Mouse (Mus musculus) brain, adult 10 weeks (tissue): ENCODE data around the gene Sntg2. TPM values are rescaled to one million over a fixed set of nuclear protein-coding genes. Genes with fewer than 3 reads are reported as not detected.

Source experiments
- polyA plus RNA-seq: library from polyadenylated mRNA; stranded (reverse); fragments of 350-450 nt; fragmentation: Illumina TruSeq; extraction: RNeasy Lipid Tissue Mini Kit (QIAGEN cat#74804); gene quantifications from one replicate; pipeline ENCODE4 v1.2.3, GENCODE M21; 2015; ENCODE audit warnings: low read depth, low replicate concordance

The Sntg2 gene
- polyA plus RNA-seq, result 2.8 TPM

GRCm38 (mm10) chr12:30372933-30373501 lies at the start of gene Sntg2:
Gene Sntg2 (minus strand): TSS chr12:30373375.

DNA sequence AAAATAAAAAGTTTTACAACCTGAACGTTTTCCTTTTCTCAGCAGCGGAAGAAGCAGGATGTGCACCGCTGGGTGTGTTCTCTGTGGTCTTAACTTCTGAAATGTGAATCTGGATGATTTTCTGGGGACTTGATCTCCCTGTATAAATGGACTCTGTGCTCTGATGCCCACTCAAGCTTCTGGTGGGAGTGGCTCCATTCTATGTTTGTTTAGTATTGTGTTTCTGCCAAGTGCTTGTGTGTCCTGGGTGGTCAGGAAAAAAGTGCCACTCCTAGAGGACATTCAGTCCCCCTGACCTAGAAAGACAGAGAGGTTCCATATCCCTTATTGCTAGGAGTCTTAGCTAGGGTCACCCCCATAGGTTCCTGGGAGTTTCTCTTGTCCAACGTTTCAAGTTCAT lies 240.7 kb downstream of the Sntg2 start, which contains the start of gene Tpo:
TSS of gene Tpo (minus strand) at position 101 of the 400 bp plus-strand sequence.

Other genes with a start within 250 kb of the Sntg2 start
- 0.30 TPM for gene Tpo, start 240.8 kb downstream of the Sntg2 start, polyA plus RNA-seq
- gene Tmem18, start 211.1 kb upstream of the Sntg2 start, polyA plus RNA-seq, result 47.5 TPM